Mouse (Mus musculus) forebrain, postnatal 0 days (tissue): Measurements from ENCODE around the gene Faap100. TPM values are rescaled to one million over a fixed set of nuclear protein-coding genes. Genes with fewer than 3 reads are reported as not detected.
"Not testable (repeated sequence)": the region's sequence is repeated elsewhere in the genome, so short reads cannot be mapped to it uniquely, and the experiment has no call there.

Source experiments
- ATAC-seq: fragments of 200-750 bp; cut with Nextera tagmentation; 2 replicates; pipeline ENCODE4 v1.8.0; 2017; ENCODE audit warnings: mild to moderate bottlenecking, moderate library complexity
- DNase-seq: peaks from one replicate; pipeline ENCODE4 v3.0.0-alpha.2; 2015
- H3K27ac ChIP-seq: fragments of 300-500 bp; sonication (generic); 2 replicates; pipeline ENCODE4 v1.5.1; 2014; ENCODE audit warnings: low read depth, mild to moderate bottlenecking, antibody characterized with exemption, low read length, moderate library complexity, mixed read lengths
- H3K27me3 ChIP-seq: fragments of 300-500 bp; sonication (generic); 2 replicates; pipeline ENCODE4 v1.6.1; 2014; ENCODE audit warnings: mild to moderate bottlenecking, low read length, mixed read lengths; ENCODE audit not compliant: insufficient read depth
- H3K36me3 ChIP-seq: fragments of 300-500 bp; sonication (generic); 2 replicates; pipeline ENCODE4 v1.6.1; 2014; ENCODE audit warnings: mild to moderate bottlenecking, moderate library complexity; ENCODE audit not compliant: insufficient read depth
- H3K4me1 ChIP-seq: fragments of 300-500 bp; sonication (generic); 2 replicates; pipeline ENCODE4 v1.6.1; 2014; ENCODE audit warnings: antibody characterized with exemption; ENCODE audit not compliant: insufficient read depth
- H3K4me2 ChIP-seq: fragments of 300-500 bp; sonication (generic); 2 replicates; pipeline ENCODE4 v1.6.1; 2014; ENCODE audit warnings: low read depth, mild to moderate bottlenecking, moderate library complexity
- H3K4me3 ChIP-seq: fragments of 300-500 bp; sonication (generic); 2 replicates; pipeline ENCODE4 v1.5.1; 2014; ENCODE audit warnings: low read depth, low read length, mixed read lengths
- H3K9ac ChIP-seq: fragments of 300-500 bp; sonication (generic); 2 replicates; pipeline ENCODE4 v1.6.1; 2014; ENCODE audit warnings: mild to moderate bottlenecking
- H3K9me3 ChIP-seq: fragments of 300-500 bp; sonication (generic); 2 replicates; pipeline ENCODE4 v1.6.1; 2016; ENCODE audit warnings: low read length
- CTCF ChIP-seq: sonication (generic); IDR thresholded peaks from 2 replicates; pipeline ENCODE4 v1.5.1; 2016; ENCODE audit warnings: antibody characterized with exemption, control low read depth, low read depth
- WGBS: fragments of 180-500 bp; shearing (Covaris S2); extraction: QIAGEN DNeasy Blood & Tissue Kit; methylation state at CpG from one replicate; pipeline ENCODE4 v1.1.7; 2014; 5-methylcytosine and 5-hydroxymethylcytosine counted together
- polyA plus RNA-seq: library from polyadenylated mRNA; unstranded; fragments of >200 nt; fragmentation: Nextera tagmentation; extraction: Ambion mirVana; gene quantifications from 2 replicates; pipeline ENCODE4 v1.2.1, GENCODE M21; 2015
- total RNA-seq: library from RNA; depleted of rRNA; stranded (reverse); fragments of >200 nt; gene quantifications from 2 replicates; pipeline ENCODE4 v1.2.3, GENCODE M21; 2014

The Faap100 gene
- total and polyA plus RNA-seq, 2 experiments from 2014 or later, result 97.8 to 132 TPM

DNA sequence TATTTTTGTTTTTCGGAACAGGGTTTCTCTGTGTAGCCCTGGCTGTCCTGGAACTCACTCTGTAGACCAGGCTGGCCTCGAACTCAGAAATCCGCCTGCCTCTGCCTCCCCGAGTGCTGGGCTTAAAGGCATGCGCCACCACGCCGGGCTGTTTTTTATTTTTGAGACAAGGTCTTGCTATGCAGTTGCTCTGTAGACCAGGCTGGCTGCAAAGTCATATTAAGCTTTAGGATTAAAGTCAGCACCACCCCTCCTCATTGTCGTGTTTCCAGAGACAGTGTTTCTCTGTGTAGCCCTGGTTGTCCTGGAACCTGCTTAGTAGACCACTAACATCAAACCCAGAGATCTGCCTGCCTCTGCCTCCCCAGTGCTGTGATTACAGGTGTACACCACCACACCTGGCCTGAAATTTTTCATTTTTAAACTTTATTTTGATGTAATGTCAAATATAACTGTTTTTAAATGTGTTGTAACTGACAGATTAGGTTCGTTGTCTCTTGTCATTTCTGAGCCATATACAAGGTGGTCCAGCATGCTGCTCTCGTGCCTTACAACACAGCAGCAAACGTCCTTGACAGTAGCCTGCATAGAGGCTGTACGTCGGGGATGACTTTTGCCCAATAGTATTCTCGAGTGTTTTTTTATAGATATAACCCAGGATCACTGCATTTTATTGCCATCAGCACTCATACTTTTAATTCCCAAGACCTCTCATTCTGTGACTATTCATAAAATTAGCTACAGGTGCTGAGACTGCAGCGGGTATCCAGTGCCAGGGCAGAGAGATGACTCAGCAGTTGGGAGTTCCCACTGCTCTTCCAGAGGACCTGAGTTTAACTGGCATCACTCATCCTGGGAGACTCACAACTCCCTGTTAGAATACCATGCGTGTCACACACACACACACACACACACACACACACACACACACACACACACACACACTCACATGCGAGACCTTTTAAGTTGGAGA is 24.0 kb downstream of the Faap100 start:
- DNase-seq (no peak), ATAC-seq (no peak)
- Histone ChIP-seq H3K4me2 (no peak overlapping the region), H3K27me3 (no peaks in the 10 kb centered on the region), H3K36me3 (no peaks in the 10 kb centered on the region), H3K9me3 (no peaks in the 10 kb centered on the region), H3K9ac (no peak overlapping the region), H3K4me3 (no peak overlapping the region), H3K27ac (no peak overlapping the region), H3K4me1 (peaks cover 15% of the 10 kb centered on the region)
- 89% methylated on average over 17 of the region's 17 CpGs for WGBS
- no peak for TF ChIP-seq CTCF

DNA sequence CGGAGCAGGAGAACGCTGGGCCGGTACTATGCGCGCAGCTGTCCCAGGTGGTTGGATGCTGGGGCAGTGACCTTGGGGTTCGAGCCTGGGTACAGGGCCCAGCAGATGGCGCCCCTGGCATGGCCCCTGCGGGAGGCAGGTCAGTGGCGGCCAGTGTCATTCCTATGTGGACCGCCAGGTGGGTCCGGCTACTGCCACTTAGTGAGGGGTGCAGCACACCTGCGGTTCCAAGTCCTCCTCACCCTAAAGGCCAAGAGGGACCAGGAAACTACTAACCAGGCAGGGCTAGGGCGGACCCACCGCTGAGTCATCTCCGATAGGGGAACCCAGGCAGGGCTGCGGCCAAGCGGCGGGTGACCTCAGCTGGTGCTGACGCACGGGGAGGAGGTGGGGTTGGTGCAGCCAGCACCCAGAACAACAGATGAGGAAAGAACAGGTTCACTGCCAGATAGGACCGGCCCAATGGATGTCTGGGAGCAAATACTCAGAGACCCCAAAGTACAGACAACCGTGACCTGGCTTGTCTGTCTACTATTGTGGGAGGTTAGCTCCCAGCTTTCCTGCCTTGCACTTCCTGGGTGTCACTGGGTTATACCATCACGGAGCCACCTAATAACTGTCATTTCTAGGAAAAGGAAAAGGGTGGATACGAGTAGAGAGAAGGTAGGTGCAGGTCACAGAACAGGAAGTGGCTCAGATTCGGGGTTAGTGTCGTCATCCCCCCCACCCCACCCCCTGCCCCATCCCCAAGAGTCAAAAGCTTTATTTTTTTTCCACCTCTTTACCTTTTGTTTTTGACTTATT is 24.9 kb downstream of the Faap100 start:
- Histone ChIP-seq H3K9ac (no peak overlapping the region), H3K9me3 (no peaks in the 10 kb centered on the region), H3K36me3 (no peaks in the 10 kb centered on the region), H3K4me1 (peaks cover 19% of the 10 kb centered on the region), H3K4me3 (no peak overlapping the region), H3K27me3 (no peaks in the 10 kb centered on the region), H3K4me2 (no peak overlapping the region), H3K27ac (no peak overlapping the region)
- DNase-seq, result no peak
- 30% methylated on average over 26 of the region's 26 CpGs for WGBS
- peak; percentile 65 for TF ChIP-seq CTCF
- ATAC-seq, result no peak

DNA sequence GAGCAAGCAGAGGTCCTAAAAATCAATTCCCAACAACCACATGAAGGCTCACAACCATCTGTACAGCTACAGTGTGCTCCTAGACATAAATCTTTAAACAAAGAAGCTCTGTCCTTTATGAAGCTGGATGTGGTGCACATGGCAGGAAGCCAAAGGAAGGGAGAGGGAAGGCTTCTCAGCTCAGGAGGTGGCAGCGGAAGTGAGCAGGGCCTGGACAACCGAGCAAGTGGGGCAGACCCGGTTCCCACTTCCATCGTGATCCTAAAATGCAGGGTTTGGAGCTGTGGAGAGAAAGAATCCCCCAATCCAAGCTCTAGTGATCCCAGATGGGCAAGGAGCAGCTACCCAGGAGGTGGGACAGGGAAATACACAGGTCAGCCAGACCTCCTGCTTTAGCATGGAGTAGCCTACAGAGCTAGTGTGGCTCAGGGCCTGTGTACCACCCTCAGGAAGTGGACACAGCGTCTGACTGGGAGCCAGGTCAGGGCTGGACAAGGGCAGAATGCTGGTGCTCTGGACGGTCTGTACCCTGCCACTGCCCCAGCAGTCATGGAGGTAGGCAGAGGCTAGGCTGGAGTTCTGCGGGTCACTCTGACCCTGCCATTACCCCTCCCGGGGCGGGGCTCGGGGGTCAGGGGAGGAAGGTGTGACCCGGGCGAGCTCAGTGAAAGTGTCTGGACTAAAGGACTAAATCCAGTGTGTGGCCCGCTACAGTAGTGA is 25.8 kb downstream of the Faap100 start:
- Histone ChIP-seq H3K4me3 (no peak overlapping the region), H3K36me3 (no peaks in the 10 kb centered on the region), H3K27me3 (no peaks in the 10 kb centered on the region), H3K9me3 (no peaks in the 10 kb centered on the region), H3K9ac (peak overlapping the region; percentile 31; the same call in 1 of the 2 replicates), H3K4me2 (no peak overlapping the region), H3K4me1 (peaks cover 9% of the 10 kb centered on the region), H3K27ac (peak overlapping the region; percentile 55)
- ATAC-seq, result no peak
- no peak for DNase-seq
- no peak for TF ChIP-seq CTCF
- 61% methylated on average over 13 of the region's 13 CpGs for WGBS

DNA sequence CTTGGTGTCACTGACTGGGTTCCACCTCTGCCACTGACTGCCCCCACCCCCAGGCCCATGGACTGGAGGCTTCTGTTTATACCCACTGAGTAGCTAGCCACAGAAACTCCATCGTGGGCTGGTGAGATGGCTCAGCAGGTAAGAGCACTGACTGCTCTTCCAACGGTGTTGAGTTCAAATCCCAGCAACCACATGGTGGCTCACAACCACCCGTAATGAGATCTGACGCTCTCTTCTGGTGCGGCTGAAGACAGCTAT is 26.5 kb downstream of the Faap100 start:
- H3K27me3 ChIP-seq, H3K4me2 ChIP-seq, H3K9ac ChIP-seq, ATAC-seq, H3K4me3 ChIP-seq, H3K4me1 ChIP-seq, H3K36me3 ChIP-seq, H3K9me3 ChIP-seq, DNase-seq, H3K27ac ChIP-seq: not testable (repeated sequence)
- WGBS, result 91% methylated on average over 5 of the region's 5 CpGs

DNA sequence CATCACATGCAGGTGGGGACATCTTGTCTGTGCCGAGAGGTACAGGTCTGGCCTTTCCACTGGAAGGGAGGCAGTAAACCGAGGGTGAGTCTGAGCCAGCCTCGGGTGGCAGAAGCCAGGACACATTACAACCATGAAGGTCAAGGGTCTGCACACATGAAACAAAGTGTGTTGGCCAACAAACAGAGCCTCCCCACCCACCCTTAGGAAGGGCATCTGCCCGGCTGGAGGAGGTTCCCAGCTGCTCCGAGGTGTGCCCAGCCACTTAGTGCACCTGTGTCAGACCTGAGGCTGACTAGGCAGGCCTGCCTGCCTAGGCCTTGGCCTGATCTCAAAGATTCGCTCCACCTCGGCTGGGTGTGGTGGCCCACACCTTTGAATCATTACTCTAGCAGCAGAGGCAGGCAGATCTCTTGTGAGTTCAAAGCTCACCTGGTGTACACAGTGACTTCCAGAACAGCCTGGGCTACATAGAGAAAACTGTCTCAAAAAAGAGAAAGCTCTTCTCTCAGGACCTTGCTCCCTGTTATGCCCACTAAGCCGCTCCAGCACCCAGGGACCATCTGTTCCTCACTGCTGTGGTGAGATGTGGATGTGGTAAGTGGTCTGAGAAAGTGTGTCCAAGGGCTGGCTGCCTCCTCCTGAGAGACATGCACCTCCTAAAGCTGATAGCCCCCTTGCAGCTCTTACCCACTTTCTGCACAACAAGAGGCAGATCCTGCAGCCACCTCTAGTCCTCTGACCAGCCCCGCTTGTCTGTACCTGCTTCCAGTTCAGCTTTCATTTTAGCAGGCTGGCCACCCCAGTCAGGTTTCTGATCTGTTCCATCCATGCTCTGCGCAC is 27.1 kb downstream of the Faap100 start:
- 86% methylated on average over 10 of the region's 10 CpGs for WGBS
- H3K27me3 ChIP-seq, result no peaks in the 10 kb centered on the region
- H3K4me2 ChIP-seq, result 0 out of 2 replicates have a peak overlapping the region, but pooled peaks have one; percentile 98
- no peaks in the 10 kb centered on the region for H3K9me3 ChIP-seq
- H3K27ac ChIP-seq, result peak overlapping the region; percentile 100
- DNase-seq (no peak), ATAC-seq (no peak)
- H3K4me1 ChIP-seq, result peaks cover 5% of the 10 kb centered on the region
- TF ChIP-seq CTCF, result no peak
- H3K4me3 ChIP-seq, result no peak overlapping the region
- H3K9ac ChIP-seq, result peak overlapping the region; percentile 100; the same call in 1 of the 2 replicates
- peaks cover 6% of the 10 kb centered on the region for H3K36me3 ChIP-seq

DNA sequence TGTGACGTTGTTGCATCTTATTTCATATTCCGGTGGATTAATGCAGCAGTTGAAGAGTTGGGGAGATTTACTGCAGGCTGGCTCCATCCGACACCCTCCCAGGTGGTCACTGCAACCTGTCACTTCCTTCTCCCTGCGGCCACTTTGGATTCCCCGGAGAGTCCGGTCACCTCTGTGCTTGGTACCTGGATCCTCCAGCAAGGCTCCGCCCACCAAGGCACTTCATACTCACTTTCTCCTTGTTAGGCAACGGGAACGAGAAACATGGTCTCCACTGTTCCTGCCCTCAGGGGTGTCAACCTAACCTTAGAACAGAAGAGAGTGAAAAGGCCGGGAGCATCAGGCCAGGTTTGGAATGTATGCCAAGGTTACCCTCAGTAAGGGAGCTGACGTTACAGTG is 27.9 kb downstream of the Faap100 start:
- H3K9ac ChIP-seq, result peak overlapping the region; percentile 100
- 17% methylated on average over 11 of the region's 11 CpGs for WGBS
- no peak for TF ChIP-seq CTCF
- peaks cover 5% of the 10 kb centered on the region for H3K4me1 ChIP-seq
- DNase-seq, result no peak
- H3K27me3 ChIP-seq, result no peaks in the 10 kb centered on the region
- peak overlapping the region; percentile 100 for H3K27ac ChIP-seq
- peak overlapping the region; percentile 100 for H3K4me3 ChIP-seq
- peak overlapping the region; percentile 98 for H3K4me2 ChIP-seq
- H3K36me3 ChIP-seq, result peaks cover 9% of the 10 kb centered on the region
- no peak for ATAC-seq
- H3K9me3 ChIP-seq, result no peaks in the 10 kb centered on the region
